Mouse (Mus musculus) midbrain, postnatal 0 days (tissue): ENCODE data around the gene Cyb5b. TPM values are rescaled to one million over a fixed set of nuclear protein-coding genes. Genes with fewer than 3 reads are reported as not detected.

Source experiments
- ATAC-seq: fragments of 200-750 bp; cut with Nextera tagmentation; 2 replicates; pipeline ENCODE4 v1.8.0; 2017; ENCODE audit warnings: moderate number of reproducible peaks, mild to moderate bottlenecking, moderate TSS enrichment, moderate library complexity; ENCODE audit not compliant: low FRiP score
- DNase-seq: peaks from one replicate; pipeline ENCODE4 v3.0.0-alpha.2; 2015; ENCODE audit warnings: low spot score
- H3K27ac ChIP-seq: fragments of 300-500 bp; sonication (generic); 2 replicates; pipeline ENCODE4 v1.5.1; 2014; ENCODE audit warnings: low read depth, mild to moderate bottlenecking, low read length, mixed read lengths
- H3K27me3 ChIP-seq: fragments of 300-500 bp; sonication (generic); 2 replicates; pipeline ENCODE4 v1.6.1; 2014; ENCODE audit warnings: low read length, control low read depth, mixed read lengths; ENCODE audit not compliant: insufficient read depth
- H3K36me3 ChIP-seq: fragments of 300-500 bp; sonication (generic); 2 replicates; pipeline ENCODE4 v1.6.1; 2014; ENCODE audit warnings: low read length, control low read depth, mixed read lengths; ENCODE audit not compliant: insufficient read depth
- H3K4me1 ChIP-seq: fragments of 300-500 bp; sonication (generic); 2 replicates; pipeline ENCODE4 v1.6.1; 2014; ENCODE audit warnings: mild to moderate bottlenecking, control low read depth, antibody characterized with exemption, low read length, mixed read lengths; ENCODE audit not compliant: insufficient read depth
- H3K4me2 ChIP-seq: fragments of 300-500 bp; sonication (generic); 2 replicates; pipeline ENCODE4 v1.6.1; 2014; ENCODE audit warnings: low read depth, mild to moderate bottlenecking, low read length, mixed read lengths; ENCODE audit not compliant: poor library complexity, severe bottlenecking
- H3K4me3 ChIP-seq: fragments of 300-500 bp; sonication (generic); 2 replicates; pipeline ENCODE4 v1.5.1; 2014; ENCODE audit warnings: low read depth, mild to moderate bottlenecking, low read length, moderate library complexity
- H3K9ac ChIP-seq: fragments of 300-500 bp; sonication (generic); replicated peaks from 2 replicates; pipeline ENCODE4 v1.6.1; 2014; ENCODE audit warnings: mild to moderate bottlenecking, low read length, moderate library complexity, mixed read lengths; ENCODE audit not compliant: poor library complexity, severe bottlenecking
- H3K9me3 ChIP-seq: fragments of 300-500 bp; sonication (generic); 2 replicates; pipeline ENCODE4 v1.6.1; 2016; ENCODE audit warnings: low read length, control low read depth
- CTCF ChIP-seq: IDR thresholded peaks from 2 replicates; pipeline ENCODE4 v1.5.1; 2016; ENCODE audit warnings: antibody characterized with exemption, mild to moderate bottlenecking
- whole genome bisulfite sequencing: fragments of 180-500 bp; shearing (Covaris S2); extraction: QIAGEN DNeasy Blood & Tissue Kit; methylation state at CpG from one replicate; pipeline ENCODE4 v1.1.7; 2014; 5-methylcytosine and 5-hydroxymethylcytosine counted together
- polyA plus RNA-seq: library from polyadenylated mRNA; unstranded; fragments of >200 nt; fragmentation: Nextera tagmentation; extraction: Ambion mirVana; gene quantifications from 2 replicates; pipeline ENCODE4 v1.2.1, GENCODE M21; 2015
- total RNA-seq: library from RNA; depleted of rRNA; stranded (reverse); fragments of >200 nt; gene quantifications from 2 replicates; pipeline ENCODE4 v1.2.3, GENCODE M21; 2014

Gene Cyb5b
- total and polyA plus RNA-seq, 2 experiments from 2014 or later: 91.4 to 103 TPM

GRCm38 (mm10) chr8:107116023-107116422 is 34.4 kb upstream of the Cyb5b start:
- ATAC-seq (no peak), DNase-seq (peak; percentile 84)
- no peaks in the 10 kb centered on the region for H3K9me3 ChIP-seq
- H3K4me2 ChIP-seq: no peak overlapping the region
- no peak overlapping the region for H3K27ac ChIP-seq
- H3K4me3 ChIP-seq: no peak overlapping the region
- H3K4me1 ChIP-seq: no peaks in the 10 kb centered on the region
- H3K9ac ChIP-seq: no peak overlapping the region
- peak; percentile 77 for TF ChIP-seq CTCF
- H3K27me3 ChIP-seq: no peaks in the 10 kb centered on the region
- 15% methylated on average over 11 of the region's 11 CpGs for WGBS
- no peaks in the 10 kb centered on the region for H3K36me3 ChIP-seq

DNA sequence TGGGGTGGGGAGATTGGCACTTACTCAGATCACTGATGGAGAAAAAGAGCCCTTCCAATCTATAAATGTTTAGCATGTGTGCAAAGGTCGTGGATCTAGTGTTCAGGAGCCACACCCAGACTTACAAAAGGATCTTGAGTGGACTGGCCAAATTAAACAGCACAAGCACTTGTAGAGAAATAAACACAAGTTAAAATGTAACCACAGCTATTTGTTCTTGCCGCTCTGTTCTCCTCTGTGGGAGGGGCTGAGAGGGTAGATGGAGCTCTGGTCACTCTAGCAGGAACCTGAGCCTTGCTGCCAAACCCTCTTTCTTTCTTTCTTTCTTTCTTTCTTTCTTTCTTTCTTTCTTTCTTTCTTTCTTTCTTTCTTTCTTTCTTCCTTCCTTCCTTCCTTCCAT is 33.4 kb upstream of the Cyb5b start:
- no peak for DNase-seq
- Histone ChIP-seq H3K36me3 (no peaks in the 10 kb centered on the region), H3K4me1 (no peaks in the 10 kb centered on the region), H3K4me3 (no peak overlapping the region), H3K9me3 (no peaks in the 10 kb centered on the region), H3K27me3 (no peaks in the 10 kb centered on the region), H3K27ac (no peak overlapping the region), H3K4me2 (no peak overlapping the region), H3K9ac (no peak overlapping the region)
- WGBS: 54% methylated on average over 2 of the region's 2 CpGs
- ATAC-seq: no peak
- TF ChIP-seq CTCF: no peak

- H3K4me3 ChIP-seq: no peak overlapping the region
- H3K36me3 ChIP-seq: no peaks in the 10 kb centered on the region
- no peak overlapping the region for H3K27ac ChIP-seq
- H3K4me2 ChIP-seq: no peak overlapping the region
- no peaks in the 10 kb centered on the region; the same call in 1 of the 2 replicates for H3K4me1 ChIP-seq
- no peaks in the 10 kb centered on the region for H3K9me3 ChIP-seq
- H3K27me3 ChIP-seq: no peaks in the 10 kb centered on the region
- no peak overlapping the region for H3K9ac ChIP-seq
- 61% methylated on average over 7 of the region's 7 CpGs for WGBS
- no peak for ATAC-seq
- no peak for DNase-seq
- no peak for TF ChIP-seq CTCF
Observed at GRCm38 (mm10) chr8:107118803-107119233, 31.6 kb upstream of the Cyb5b start.

- no peak overlapping the region for H3K4me2 ChIP-seq
- no peak overlapping the region for H3K4me3 ChIP-seq
- no peaks in the 10 kb centered on the region; the same call in 1 of the 2 replicates for H3K4me1 ChIP-seq
- no peak for TF ChIP-seq CTCF
- no peak for ATAC-seq
- DNase-seq: no peak
- no peak overlapping the region for H3K27ac ChIP-seq
- H3K36me3 ChIP-seq: no peaks in the 10 kb centered on the region
- WGBS: 71% methylated on average over 9 of the region's 9 CpGs
- H3K9me3 ChIP-seq: no peaks in the 10 kb centered on the region
- H3K27me3 ChIP-seq: no peaks in the 10 kb centered on the region
- no peak overlapping the region for H3K9ac ChIP-seq
Observed at GRCm38 (mm10) chr8:107119412-107119811, 31.0 kb upstream of the Cyb5b start.

DNA sequence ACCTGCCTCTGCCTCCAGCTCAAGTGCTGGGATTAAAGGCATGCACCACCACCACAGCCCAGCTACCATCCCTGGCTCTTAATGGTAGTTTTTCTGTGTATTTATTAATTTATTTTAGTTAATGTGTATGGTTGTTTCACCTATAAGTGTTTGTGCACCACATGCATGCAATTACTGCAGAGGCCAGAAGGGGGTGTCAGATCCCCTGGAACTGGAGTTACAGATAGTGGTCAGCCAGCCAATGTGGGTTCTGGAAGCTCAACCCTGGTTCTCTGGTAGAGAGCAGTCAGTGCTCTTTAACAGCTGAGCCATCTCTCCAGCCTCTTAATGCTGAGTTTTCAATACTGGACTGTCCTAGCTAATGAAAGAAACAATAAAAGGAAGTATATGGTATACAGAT is 29.6 kb upstream of the Cyb5b start:
- no peak overlapping the region for H3K4me2 ChIP-seq
- ATAC-seq: no peak

DNA sequence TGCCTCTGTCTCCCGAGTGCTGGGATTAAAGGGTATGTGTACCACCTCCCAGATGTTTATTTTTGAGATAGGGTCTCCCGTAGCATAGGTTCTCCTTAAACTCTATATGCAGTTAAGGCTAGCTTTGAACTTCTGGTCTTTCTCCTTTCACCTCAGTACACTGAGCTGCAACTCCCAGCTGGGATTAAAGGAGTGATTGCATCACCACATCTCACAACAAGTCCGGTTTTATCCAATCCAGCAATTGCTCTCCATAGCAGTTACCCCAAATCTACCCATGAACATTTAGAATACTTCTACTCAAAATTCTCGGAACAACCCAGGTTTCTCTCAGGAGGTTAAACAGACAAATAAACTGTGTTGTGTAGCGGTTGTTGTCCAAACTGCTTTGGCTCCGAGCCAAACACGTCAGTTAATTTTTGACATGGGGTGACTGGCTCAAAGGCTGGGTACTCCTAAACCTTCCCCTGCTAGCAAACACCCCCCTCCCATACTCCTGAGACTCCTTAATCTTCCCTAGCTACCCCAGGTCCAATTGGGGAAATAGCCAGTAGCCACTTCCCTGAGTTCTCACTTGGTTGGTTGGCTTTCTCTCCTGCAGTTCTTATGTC is 28.7 kb upstream of the Cyb5b start:
- ATAC-seq (no peak), DNase-seq (no peak)
- H3K9ac ChIP-seq: no peak overlapping the region
- TF ChIP-seq CTCF: no peak
- H3K9me3 ChIP-seq: no peaks in the 10 kb centered on the region
- H3K36me3 ChIP-seq: no peaks in the 10 kb centered on the region
- H3K4me2 ChIP-seq: no peak overlapping the region
- H3K4me1 ChIP-seq: no peaks in the 10 kb centered on the region; the same call in 1 of the 2 replicates
- H3K27me3 ChIP-seq: no peaks in the 10 kb centered on the region
- H3K27ac ChIP-seq: no peak overlapping the region
- H3K4me3 ChIP-seq: no peak overlapping the region
- 92% methylated on average over 7 of the region's 7 CpGs for WGBS

More for the DNA sequence above, 29.6 kb upstream of the Cyb5b start:
- H3K36me3 ChIP-seq: no peaks in the 10 kb centered on the region
- no peak overlapping the region for H3K4me3 ChIP-seq
- H3K27ac ChIP-seq: no peak overlapping the region
- TF ChIP-seq CTCF: peak; percentile 9; the same call in 1 of the 2 replicates
- H3K27me3 ChIP-seq: no peaks in the 10 kb centered on the region
- no peaks in the 10 kb centered on the region; the same call in 1 of the 2 replicates for H3K4me1 ChIP-seq
- H3K9me3 ChIP-seq: no peaks in the 10 kb centered on the region
- no peak overlapping the region for H3K9ac ChIP-seq
- no peak for DNase-seq
